Mouse (Mus musculus) MEL (cell line): ENCODE data around the gene Tubb4a.

Experiments used
- CTCF ChIP-seq, 3 experiments: IDR thresholded peaks in 2 of 3; conservative IDR thresholded peaks in 1 of 3; 2 replicates each; pipeline ENCODE4 v1.5.1; 2011 to 2012; ENCODE audit warnings: low read length in 3 of 3, low read depth in 2 of 3, mild to moderate bottlenecking in 2 of 3, improper control_type of control experiment in 1 of 3, inconsistent platforms in 1 of 3, mixed read lengths in 1 of 3, moderate library complexity in 1 of 3; ENCODE audit not compliant: control insufficient read depth in 1 of 3, insufficient read depth in 1 of 3, poor library complexity in 1 of 3, severe bottlenecking in 1 of 3
- GATA1 ChIP-seq: IDR thresholded peaks from 2 replicates; pipeline ENCODE4 v1.6.1; 2011; ENCODE audit warnings: low read depth, low read length, improper control_type of control experiment
- MYC ChIP-seq: IDR thresholded peaks from 2 replicates; pipeline ENCODE4 v1.6.1; 2011; ENCODE audit warnings: low read depth, mild to moderate bottlenecking, low read length, improper control_type of control experiment, moderate library complexity
- POLR2A ChIP-seq, 2 experiments: IDR thresholded peaks; 2 replicates each; pipeline ENCODE4 v1.6.1; 2011 to 2012; ENCODE audit warnings: low read length in 2 of 2, mild to moderate bottlenecking in 2 of 2, control low read depth in 1 of 2, improper control_type of control experiment in 1 of 2, low read depth in 1 of 2, moderate library complexity in 1 of 2; ENCODE audit not compliant: control insufficient read depth in 1 of 2, insufficient read depth in 1 of 2, poor library complexity in 1 of 2
- TCF12 ChIP-seq: IDR thresholded peaks from 2 replicates; pipeline ENCODE4 v1.6.1; 2014; ENCODE audit warnings: low read depth, mild to moderate bottlenecking, inconsistent platforms, low read length, improper control_type of control experiment, moderate library complexity
- ZC3H11A ChIP-seq: IDR thresholded peaks from 2 replicates; pipeline ENCODE4 v1.6.1; 2012; ENCODE audit warnings: low read depth, mild to moderate bottlenecking, inconsistent platforms, low read length, improper control_type of control experiment
- ZKSCAN1 ChIP-seq: IDR thresholded peaks from 2 replicates; pipeline ENCODE4 v1.6.1; 2012; ENCODE audit warnings: low read depth, mild to moderate bottlenecking, inconsistent platforms, low read length, improper control_type of control experiment, moderate library complexity

DNA sequence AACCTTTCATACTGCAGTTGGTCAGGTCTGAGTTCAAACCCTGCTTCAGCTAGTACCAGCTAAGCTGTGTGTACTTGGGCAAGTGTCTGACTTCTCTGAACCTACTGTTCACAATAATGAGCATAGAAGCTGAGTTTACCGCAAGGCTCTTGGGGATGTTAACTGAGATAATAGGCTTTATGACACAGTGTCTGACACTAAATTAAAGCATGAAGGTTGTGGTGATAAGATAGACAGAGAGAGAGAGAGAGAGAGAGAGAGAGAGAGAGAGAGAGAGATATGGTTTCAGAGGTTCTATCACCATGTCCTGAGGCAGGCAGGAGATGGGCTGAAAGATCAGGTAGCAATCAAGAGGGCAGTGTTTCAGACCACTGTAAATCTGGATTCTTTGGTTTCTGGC is 22.4 kb upstream of the Tubb4a start:
- TF ChIP-seq TCF12 (peak; percentile 49; the same call in 1 of the 2 replicates), CTCF (IDR thresholded peaks at IDR 0.05 in 2 of 3, conservative IDR thresholded peaks at IDR 0.05 in 1 of 3; ENCODE audit: control insufficient read depth in 1 of 3, insufficient read depth in 1 of 3, low read depth in 2 of 3, low read length in 3 of 3, poor library complexity in 1 of 3, severe bottlenecking in 1 of 3) (no peak), ZKSCAN1 (no peak), GATA1 (peak; percentile 78), MYC (no peak), ZC3H11A (no peak), POLR2A (IDR thresholded peaks at IDR 0.05; ENCODE audit: control insufficient read depth in 1 of 2, insufficient read depth in 1 of 2, low read depth in 1 of 2, low read length in 2 of 2, poor library complexity in 1 of 2) (no peak)
